Mouse (Mus musculus): Measurements from ENCODE around the gene Adarb1. TPM values are rescaled to one million over a fixed set of nuclear protein-coding genes. Genes with fewer than 3 reads are reported as not detected.

Gene Adarb1
- total and polyA plus RNA-seq, 3 experiments = 11.4 to 17.2 (median 17.1) TPM

- DNase-seq = peak in 1 of 2 experiments; percentile 23
- Histone ChIP-seq H3K27me3 (ENCODE audit: control insufficient read depth, insufficient read depth, low read length) (no peaks in the 10 kb centered on the region), H3K27ac (peak overlapping the region; percentile 90), H3K79me2 (replicated peaks; ENCODE audit: control insufficient read depth, insufficient read depth, low read length) (no peaks in the 10 kb centered on the region), H3K4me3 (no peak overlapping the region), H3K4me1 (ENCODE audit: control insufficient read depth, insufficient read depth, low read length) (peaks cover 19% of the 10 kb centered on the region), H3K9ac (ENCODE audit: low read depth, low read length) (no peak overlapping the region), H3K36me3 (ENCODE audit: control insufficient read depth, insufficient read depth, low read length) (no peaks in the 10 kb centered on the region)
- WGBS = 52% methylated on average over 4 of the region's 4 CpGs
- TF ChIP-seq CTCF (IDR thresholded peaks at IDR 0.05) (no peak), POLR2A (IDR thresholded peaks at IDR 0.05; ENCODE audit: insufficient read depth, low read depth, low read length) (no peak), EP300 (IDR thresholded peaks at IDR 0.05; ENCODE audit: insufficient read depth, low read depth, low read length) (0 out of 2 replicates have a peak, but pooled peaks have one; percentile 46)
- intact Hi-C loops (cut with DNase I) = no loop called here
Observed at GRCm38 (mm10) chr10:77435343-77435742, 17.3 kb upstream of the Adarb1 start.

- intact Hi-C loops (cut with DNase I) = loop anchor here (1.0 to 5.0 kb wide), 3 partner anchors 36 to 152 kb away; no protein-coding TSS in a partner anchor
- TF ChIP-seq POLR2A (IDR thresholded peaks at IDR 0.05; ENCODE audit: insufficient read depth, low read depth, low read length) (no peak; the same call in 1 of the 2 replicates), EP300 (IDR thresholded peaks at IDR 0.05; ENCODE audit: insufficient read depth, low read depth, low read length) (peak; percentile 52; the same call in 1 of the 2 replicates)
- no peaks in the 10 kb centered on the region for H3K79me2 ChIP-seq (replicated peaks; ENCODE audit: control insufficient read depth, insufficient read depth, low read length)
- peak; percentile 65 to 73 for DNase-seq
- peak overlapping the region; percentile 31 for H3K9ac ChIP-seq (ENCODE audit: low read depth, low read length)
- no peaks in the 10 kb centered on the region for H3K27me3 ChIP-seq (ENCODE audit: control insufficient read depth, insufficient read depth, low read length)
- H3K36me3 ChIP-seq (ENCODE audit: control insufficient read depth, insufficient read depth, low read length) = no peaks in the 10 kb centered on the region
- peak overlapping the region; percentile 15; the same call in 1 of the 2 replicates for H3K4me3 ChIP-seq
- WGBS = 9% methylated on average over 18 of the region's 18 CpGs
- peak overlapping the region; percentile 90 for H3K27ac ChIP-seq
- peaks cover 19% of the 10 kb centered on the region for H3K4me1 ChIP-seq (ENCODE audit: control insufficient read depth, insufficient read depth, low read length)
Observed at GRCm38 (mm10) chr10:77434457-77435151, 16.5 kb upstream of the Adarb1 start.

GRCm38 (mm10) chr10:77434076-77434456 is 16.0 kb upstream of the Adarb1 start:
- Histone ChIP-seq H3K79me2 (replicated peaks; ENCODE audit: control insufficient read depth, insufficient read depth, low read length) (no peaks in the 10 kb centered on the region), H3K27me3 (ENCODE audit: control insufficient read depth, insufficient read depth, low read length) (no peaks in the 10 kb centered on the region), H3K4me3 (no peak overlapping the region; the same call in 1 of the 2 replicates), H3K36me3 (ENCODE audit: control insufficient read depth, insufficient read depth, low read length) (no peaks in the 10 kb centered on the region), H3K27ac (peak overlapping the region; percentile 90), H3K9ac (ENCODE audit: low read depth, low read length) (0 out of 2 replicates have a peak overlapping the region, but pooled peaks have one; percentile 3), H3K4me1 (ENCODE audit: control insufficient read depth, insufficient read depth, low read length) (peaks cover 19% of the 10 kb centered on the region)
- WGBS = 17% methylated on average over 4 of the region's 4 CpGs
- no peak for DNase-seq
- intact Hi-C loops (cut with DNase I) = loop anchor here (1.0 to 5.0 kb wide), 3 partner anchors 36 to 152 kb away; no protein-coding TSS in a partner anchor
- TF ChIP-seq CTCF (IDR thresholded peaks at IDR 0.05) (no peak), EP300 (IDR thresholded peaks at IDR 0.05; ENCODE audit: insufficient read depth, low read depth, low read length) (no peak), POLR2A (IDR thresholded peaks at IDR 0.05; ENCODE audit: insufficient read depth, low read depth, low read length) (no peak)

DNA sequence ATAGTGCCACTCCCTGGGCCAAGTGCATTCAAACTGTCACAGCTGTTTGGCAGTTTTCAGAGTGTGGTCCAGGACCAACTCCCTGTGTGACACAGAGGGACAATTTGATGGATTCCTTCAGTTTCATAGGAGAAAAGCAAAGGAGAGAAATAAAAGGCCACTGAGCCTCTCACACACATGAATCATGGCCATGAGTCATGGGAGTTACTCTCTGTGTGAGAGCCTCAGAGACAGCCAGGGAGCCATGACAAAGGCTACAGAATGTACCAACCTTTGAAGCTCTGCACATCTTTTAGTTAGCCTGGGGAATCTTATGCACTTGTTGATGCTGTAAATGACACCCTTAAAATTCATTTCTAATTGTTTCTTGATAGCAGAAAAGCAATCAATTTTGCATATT is 12.7 kb upstream of the Adarb1 start:
- H3K4me3 ChIP-seq = no peak overlapping the region
- H3K36me3 ChIP-seq (ENCODE audit: control insufficient read depth, insufficient read depth, low read length) = no peaks in the 10 kb centered on the region
- no peak overlapping the region for H3K9ac ChIP-seq (ENCODE audit: low read depth, low read length)
- H3K79me2 ChIP-seq (replicated peaks; ENCODE audit: control insufficient read depth, insufficient read depth, low read length) = no peaks in the 10 kb centered on the region
- H3K4me1 ChIP-seq (ENCODE audit: control insufficient read depth, insufficient read depth, low read length) = peaks cover 17% of the 10 kb centered on the region
- DNase-seq = no peak
- no peak for TF ChIP-seq POLR2A (IDR thresholded peaks at IDR 0.05; ENCODE audit: insufficient read depth, low read depth, low read length)
- no peak for TF ChIP-seq EP300 (IDR thresholded peaks at IDR 0.05; ENCODE audit: insufficient read depth, low read depth, low read length)
- no peak for TF ChIP-seq CTCF (IDR thresholded peaks at IDR 0.05)
- no peaks in the 10 kb centered on the region for H3K27me3 ChIP-seq (ENCODE audit: control insufficient read depth, insufficient read depth, low read length)
- no peak overlapping the region for H3K27ac ChIP-seq
- intact Hi-C loops (cut with DNase I) = loop anchor here (5.0 kb wide), 2 partner anchors 42 to 148 kb away; no protein-coding TSS in a partner anchor

DNA sequence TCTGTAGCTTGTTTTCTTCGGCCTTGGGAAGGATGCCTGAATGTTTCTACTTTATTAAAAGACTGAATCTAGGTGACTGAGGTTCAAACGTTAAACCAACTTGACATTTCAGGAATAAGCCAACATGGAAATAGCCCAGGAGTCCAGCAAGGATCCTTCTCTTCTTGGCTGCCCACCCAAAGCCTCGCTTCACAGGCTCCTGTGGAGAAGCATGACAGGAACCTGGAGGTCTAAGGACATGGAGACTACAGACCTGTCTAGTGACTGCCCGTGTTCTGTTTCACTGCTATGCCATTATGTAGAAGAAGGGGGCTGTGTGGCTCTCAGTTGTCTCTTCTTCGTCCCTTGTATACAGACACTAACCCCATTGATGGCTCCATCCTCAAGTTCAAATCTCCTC is 11.9 kb upstream of the Adarb1 start:
- no peak for DNase-seq
- intact Hi-C loops (cut with DNase I) = loop anchor here (5.0 kb wide), 2 partner anchors 42 to 148 kb away; no protein-coding TSS in a partner anchor
- WGBS = 92% methylated on average over 5 of the region's 5 CpGs

DNA sequence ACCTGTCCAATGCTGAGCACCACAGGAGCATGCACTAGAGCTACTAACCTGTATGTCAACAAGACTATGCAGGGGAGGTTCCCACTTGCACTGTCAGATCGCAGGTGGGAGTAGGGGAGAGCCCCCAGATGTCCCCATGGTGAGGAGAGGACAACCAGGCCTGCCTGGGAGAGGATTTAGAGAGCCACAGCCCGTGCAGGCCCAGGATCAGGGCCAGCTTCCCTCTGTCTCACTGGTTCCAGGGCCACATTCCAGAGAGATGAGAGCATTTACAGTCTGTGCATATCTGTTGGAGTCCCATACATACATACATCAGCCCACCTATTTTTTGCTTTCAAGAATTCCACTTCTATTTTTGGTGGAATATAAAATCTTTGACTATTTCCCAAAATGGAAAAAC is 9.5 kb upstream of the Adarb1 start:
- WGBS = 27% methylated on average over 2 of the region's 2 CpGs
- H3K79me2 ChIP-seq (replicated peaks; ENCODE audit: control insufficient read depth, insufficient read depth, low read length) = no peaks in the 10 kb centered on the region
- no peak overlapping the region for H3K4me3 ChIP-seq
- H3K9ac ChIP-seq (ENCODE audit: low read depth, low read length) = no peak overlapping the region
- H3K27ac ChIP-seq = no peak overlapping the region
- no peak for TF ChIP-seq CTCF (IDR thresholded peaks at IDR 0.05)
- no peak for TF ChIP-seq POLR2A (IDR thresholded peaks at IDR 0.05; ENCODE audit: insufficient read depth, low read depth, low read length)
- TF ChIP-seq EP300 (IDR thresholded peaks at IDR 0.05; ENCODE audit: insufficient read depth, low read depth, low read length) = no peak
- H3K36me3 ChIP-seq (ENCODE audit: control insufficient read depth, insufficient read depth, low read length) = no peaks in the 10 kb centered on the region
- H3K4me1 ChIP-seq (ENCODE audit: control insufficient read depth, insufficient read depth, low read length) = peaks cover 2% of the 10 kb centered on the region; the same call in 1 of the 2 replicates
- intact Hi-C loops (cut with DNase I) = no loop called here
- no peak for DNase-seq
- no peaks in the 10 kb centered on the region for H3K27me3 ChIP-seq (ENCODE audit: control insufficient read depth, insufficient read depth, low read length)

More for the DNA sequence above, 11.9 kb upstream of the Adarb1 start:
- TF ChIP-seq EP300 (IDR thresholded peaks at IDR 0.05; ENCODE audit: insufficient read depth, low read depth, low read length) (no peak), CTCF (IDR thresholded peaks at IDR 0.05) (no peak), POLR2A (IDR thresholded peaks at IDR 0.05; ENCODE audit: insufficient read depth, low read depth, low read length) (no peak)
- no peak overlapping the region for H3K9ac ChIP-seq (ENCODE audit: low read depth, low read length)
- H3K4me1 ChIP-seq (ENCODE audit: control insufficient read depth, insufficient read depth, low read length) = peaks cover 10% of the 10 kb centered on the region
- H3K4me3 ChIP-seq = no peak overlapping the region
- H3K27ac ChIP-seq = no peak overlapping the region
- no peaks in the 10 kb centered on the region for H3K36me3 ChIP-seq (ENCODE audit: control insufficient read depth, insufficient read depth, low read length)
- no peaks in the 10 kb centered on the region for H3K79me2 ChIP-seq (replicated peaks; ENCODE audit: control insufficient read depth, insufficient read depth, low read length)
- no peaks in the 10 kb centered on the region for H3K27me3 ChIP-seq (ENCODE audit: control insufficient read depth, insufficient read depth, low read length)

Data from heart, adult 2 months (tissue).